Mouse (Mus musculus) ovary, postnatal 10 days (tissue): ENCODE measurements around the gene Slit1.

ENCODE experiments used
- DNase-seq: peaks from one replicate; pipeline ENCODE4 v3.0.0; 2022; ENCODE audit warnings: low spot score

Slit1 gene

GRCm38 (mm10) chr19:41723337-41723736 lies 20.1 kb downstream of the Slit1 start:
- DNase-seq = no peak

DNA sequence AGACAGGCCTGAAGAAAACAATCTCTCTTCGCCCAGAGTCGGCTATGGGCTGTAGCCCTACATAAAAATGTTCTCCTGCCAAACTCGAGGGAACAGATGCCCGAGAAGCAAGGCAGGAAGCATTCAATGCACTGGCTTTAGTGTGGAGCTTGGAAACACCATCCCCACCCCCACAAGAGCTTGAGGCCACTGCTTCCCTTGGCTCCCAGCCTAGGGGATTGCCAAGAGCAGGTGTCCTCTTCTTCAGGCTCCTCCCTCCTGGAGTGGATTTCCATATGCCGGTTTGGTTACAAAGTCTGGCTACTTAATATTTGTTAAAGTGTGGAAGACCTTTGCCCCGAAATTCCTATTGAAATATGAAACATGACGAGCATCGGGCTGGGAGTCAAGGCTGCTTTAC lies 24.0 kb downstream of the Slit1 start:
- DNase-seq = no peak

- no peak for DNase-seq
These were observed 26.9 kb downstream of the Slit1 start for GRCm38 (mm10) chr19:41716233-41717218.

GRCm38 (mm10) chr19:41714431-41714917 lies 29.0 kb downstream of the Slit1 start:
- DNase-seq = no peak

DNA sequence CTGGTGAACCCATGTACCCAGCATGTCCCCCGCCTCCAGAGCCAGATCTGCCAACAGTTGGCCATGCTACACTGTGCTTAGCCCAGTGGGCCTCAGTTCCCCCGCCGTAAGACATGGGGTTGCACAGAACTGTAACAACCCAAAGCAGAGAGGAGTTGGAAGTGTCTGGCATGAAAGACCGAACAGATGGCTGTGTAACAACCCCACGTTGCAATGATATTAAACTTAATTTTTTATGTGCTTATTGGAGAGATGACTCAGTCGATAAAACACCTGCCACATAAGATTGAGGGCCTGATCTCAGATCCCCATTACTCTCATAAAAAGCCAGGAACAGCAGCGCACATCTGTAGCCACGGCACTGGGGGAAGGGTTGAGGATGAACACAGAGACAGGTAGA lies 30.6 kb downstream of the Slit1 start:
- DNase-seq = no peak

DNA sequence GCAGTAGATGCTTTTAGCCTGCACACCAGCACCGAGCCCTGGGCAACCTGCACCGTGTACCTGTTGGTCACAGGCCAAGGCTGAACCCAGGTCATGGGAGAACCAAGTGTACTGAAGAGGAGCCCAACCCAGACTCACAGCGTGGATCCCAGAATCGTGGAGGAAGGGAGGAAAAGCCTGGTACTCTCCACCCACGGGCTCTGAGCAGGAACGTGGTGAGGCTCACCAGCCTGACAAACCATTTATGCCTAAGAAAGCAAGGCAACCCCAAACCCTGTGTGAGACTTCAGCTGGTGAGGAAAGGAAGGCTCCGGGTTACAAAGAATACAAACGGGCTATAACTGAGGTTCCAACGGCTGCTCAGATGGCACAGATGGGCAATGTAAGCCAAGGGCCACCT lies 31.8 kb downstream of the Slit1 start:
- DNase-seq = no peak

GRCm38 (mm10) chr19:41709497-41710165 lies 33.8 kb downstream of the Slit1 start:
- no peak for DNase-seq

DNA sequence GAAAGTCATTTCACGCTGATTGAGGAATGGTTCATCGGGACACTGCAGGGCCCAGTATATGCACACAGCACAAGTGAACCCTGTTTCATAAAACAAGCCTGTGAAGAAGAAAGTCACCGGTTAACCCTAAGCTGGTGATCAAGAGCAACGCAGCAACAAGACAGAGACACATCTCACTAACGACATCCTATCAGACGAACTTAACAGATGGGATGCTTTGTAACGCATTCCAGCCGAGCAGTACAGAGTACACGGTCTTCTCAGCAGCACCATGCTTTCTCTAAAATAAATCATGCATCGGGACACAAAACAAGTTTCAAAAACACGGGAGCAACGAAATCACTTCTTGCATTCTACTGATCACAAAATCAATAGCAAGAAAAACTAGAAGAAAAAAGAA lies 35.6 kb downstream of the Slit1 start:
- DNase-seq = no peak

- no peak for DNase-seq
These were observed 37.2 kb downstream of the Slit1 start for GRCm38 (mm10) chr19:41706094-41706828.

- DNase-seq = no peak
These were observed 38.0 kb downstream of the Slit1 start for GRCm38 (mm10) chr19:41705416-41705815.

DNA sequence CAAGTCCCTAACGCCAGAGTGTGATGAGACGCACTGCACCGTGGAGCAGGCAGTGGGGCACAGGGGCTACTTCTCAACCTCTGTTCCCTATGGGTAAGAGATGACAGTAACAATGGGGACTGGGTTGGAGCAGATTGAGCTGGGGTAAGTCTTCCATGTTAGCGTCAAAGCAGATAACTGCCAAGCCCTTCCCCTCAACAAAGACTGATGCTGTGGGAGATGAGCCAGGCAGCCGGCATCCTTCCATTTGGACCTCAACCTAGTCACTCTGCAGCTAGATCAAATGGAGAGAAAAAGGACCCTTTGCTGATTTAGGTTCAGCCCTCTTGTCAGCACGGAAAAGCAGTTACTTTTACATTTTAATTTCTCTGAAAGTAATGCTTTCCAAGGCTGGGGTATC lies 40.8 kb downstream of the Slit1 start:
- DNase-seq = no peak

GRCm38 (mm10) chr19:41698857-41699424 lies 44.5 kb downstream of the Slit1 start:
- DNase-seq = no peak

DNA sequence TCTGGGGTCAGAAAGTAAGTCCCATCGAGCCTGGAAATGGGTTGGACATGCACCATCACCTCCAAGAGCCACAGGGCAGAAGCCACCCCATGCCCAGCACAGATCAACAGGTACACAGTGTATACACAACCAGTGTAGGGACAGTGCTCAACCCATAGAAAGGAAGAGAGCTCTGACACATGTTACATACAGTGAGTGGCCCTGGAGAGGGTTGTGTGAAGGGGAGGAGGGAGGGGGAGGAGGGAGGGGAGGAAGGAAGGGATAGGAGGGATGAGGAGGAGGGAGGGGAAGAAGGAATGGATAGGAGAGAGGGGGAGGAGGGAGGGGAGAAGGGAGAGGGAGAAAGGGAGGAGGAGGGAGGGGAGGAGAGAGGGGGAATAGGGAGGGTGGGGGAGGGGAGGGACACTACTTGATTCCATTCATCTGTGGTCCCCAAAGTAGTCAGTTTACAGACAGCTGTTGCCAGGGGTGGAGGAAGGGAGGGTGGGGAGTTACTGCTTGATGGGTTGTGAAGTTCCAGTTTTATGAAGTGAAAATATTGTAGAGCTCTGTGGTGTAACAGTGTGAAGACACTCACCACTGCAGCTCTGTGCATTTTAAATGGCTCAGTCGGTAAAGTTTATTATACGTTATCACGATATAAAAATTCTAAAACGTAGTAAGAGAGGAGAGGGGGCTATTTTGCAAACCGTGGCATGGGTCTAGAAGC lies 45.5 kb downstream of the Slit1 start:
- no peak for DNase-seq

DNA sequence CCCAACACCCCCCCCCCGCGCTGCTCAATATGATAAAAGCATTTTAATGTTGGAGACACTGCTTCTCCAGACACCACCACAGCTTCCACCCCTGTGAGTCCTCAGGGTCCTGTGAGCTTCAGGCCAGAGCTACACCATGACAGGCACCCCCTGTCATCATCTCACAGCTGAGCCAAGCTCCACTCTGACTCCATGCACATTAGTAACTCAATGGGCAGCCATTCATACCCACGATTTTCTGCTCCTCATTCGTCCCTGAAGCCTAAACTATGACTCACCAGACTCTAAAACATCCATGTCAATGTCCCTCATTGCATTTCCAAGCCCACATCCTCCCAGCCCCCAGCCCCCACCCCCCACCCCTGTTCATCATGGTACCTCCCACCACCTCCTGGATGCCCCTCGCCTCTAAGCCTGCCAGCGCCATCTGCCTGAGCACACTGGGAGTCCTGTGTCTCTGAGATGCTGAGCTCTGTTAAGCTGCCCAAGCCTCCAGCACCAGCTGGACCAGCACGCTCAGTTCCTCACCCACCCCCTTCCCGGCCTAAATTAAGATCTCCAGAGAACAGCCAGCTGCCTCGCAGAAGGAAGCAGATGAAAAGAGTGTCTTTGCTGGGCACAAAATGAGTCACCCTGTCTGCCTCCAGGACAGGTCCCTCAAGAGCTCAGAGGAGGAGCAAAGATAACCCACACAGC lies 46.2 kb downstream of the Slit1 start:
- no peak for DNase-seq

- DNase-seq = no peak
These were observed 47.0 kb downstream of the Slit1 start for GRCm38 (mm10) chr19:41696443-41696842.

GRCm38 (mm10) chr19:41695046-41695445 lies 48.4 kb downstream of the Slit1 start:
- no peak for DNase-seq

DNA sequence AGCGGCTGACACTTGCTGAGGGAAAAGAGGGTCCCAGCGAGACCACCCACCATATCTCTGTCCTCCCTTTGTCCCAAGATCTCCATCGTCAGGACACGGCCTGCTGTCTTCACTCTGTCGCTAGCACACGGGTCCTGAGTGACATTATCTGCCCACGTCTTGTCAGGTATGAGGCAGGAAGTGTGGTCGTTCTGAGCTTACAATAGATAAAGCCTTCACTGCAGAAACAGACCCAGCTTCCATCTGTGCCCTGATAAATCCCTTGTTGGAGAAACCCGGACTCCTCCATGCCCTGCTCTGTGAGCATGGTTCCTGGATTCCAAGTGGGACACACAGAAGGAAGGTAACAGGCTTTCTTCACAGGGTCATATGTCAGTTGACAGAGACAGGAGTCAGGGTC lies 48.9 kb downstream of the Slit1 start:
- DNase-seq = no peak

GRCm38 (mm10) chr19:41693727-41694126 lies 49.7 kb downstream of the Slit1 start:
- no peak for DNase-seq

DNA sequence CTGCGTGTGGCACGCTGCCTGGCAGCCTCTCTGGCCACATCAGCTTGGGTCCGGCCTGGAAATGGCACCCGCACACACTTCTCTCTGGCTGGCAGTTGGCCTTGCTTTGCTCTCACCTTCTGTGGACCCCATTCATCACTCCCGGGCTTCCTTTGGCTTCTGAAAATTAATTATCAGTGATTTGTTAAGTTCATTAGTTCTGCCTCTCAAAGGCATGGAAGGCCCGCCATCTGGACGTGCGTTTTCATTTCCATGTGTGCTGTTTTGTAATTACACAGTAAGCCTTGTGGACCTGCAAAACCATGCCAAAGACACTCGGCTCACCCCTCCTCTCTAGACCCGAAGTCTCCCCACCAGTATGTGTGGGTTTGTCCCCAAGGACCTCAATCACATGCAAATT lies 53.4 kb downstream of the Slit1 start:
- DNase-seq = no peak

DNA sequence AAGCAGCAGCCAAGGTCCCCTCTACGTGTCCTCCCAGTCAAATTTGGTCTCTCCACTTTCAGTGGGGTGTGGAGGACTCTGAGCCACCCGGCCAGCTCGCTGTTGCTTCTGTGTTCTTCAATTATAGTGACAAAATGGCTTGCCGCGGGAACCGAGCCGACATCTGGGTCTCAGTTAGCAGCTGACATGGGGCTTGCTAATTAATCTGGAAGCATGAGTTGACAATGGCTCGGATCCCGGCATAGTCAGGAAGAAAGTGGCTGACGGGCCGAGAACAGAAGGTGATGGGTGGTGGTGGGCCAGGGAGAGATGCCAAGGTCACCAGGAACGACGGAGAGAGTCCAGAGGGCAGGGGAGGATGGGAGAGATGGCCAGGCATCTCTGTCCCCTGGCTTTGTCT lies 55.2 kb downstream of the Slit1 start:
- DNase-seq = no peak

GRCm38 (mm10) chr19:41687836-41688235 lies 55.6 kb downstream of the Slit1 start:
- no peak for DNase-seq
